Mouse (Mus musculus) testis, postnatal 10 days (tissue): ENCODE measurements around the gene Gm16381.
"Not testable (repeated sequence)": the region's sequence is repeated elsewhere in the genome, so short reads cannot be mapped to it uniquely, and the experiment has no call there.

ENCODE experiments used
- DNase-seq: peaks from one replicate; pipeline ENCODE4 v3.0.0; 2021; ENCODE audit warnings: low spot score

Gm16381 gene

GRCm38 (mm10) chr12:87644520-87644919 is at the start of gene Gm16381:
TSS of gene Gm16381 (minus strand) at chr12:87644620.
- not testable (repeated sequence) for DNase-seq

- DNase-seq: not testable (repeated sequence)
Observed at GRCm38 (mm10) chr12:87652916-87653703, 8.7 kb upstream of the Gm16381 start.

GRCm38 (mm10) chr12:87618569-87618968 is 25.9 kb downstream of the Gm16381 start, which contains the start of gene Gm4027:
TSS of gene Gm4027 (plus strand) at chr12:87618869.
- not testable (repeated sequence) for DNase-seq

- not testable (repeated sequence) for DNase-seq
Observed at GRCm38 (mm10) chr12:87602388-87602787, 42.0 kb downstream of the Gm16381 start, which contains the start of gene Oog1. TSS of gene Oog1 (plus strand) at chr12:87602688.

GRCm38 (mm10) chr12:87601388-87601787 is 43.0 kb downstream of the Gm16381 start:
- not testable (repeated sequence) for DNase-seq
